Mouse (Mus musculus) liver, embryonic 14.5 days (tissue): ENCODE data around the gene Myt1l.

Experiments
- CTCF ChIP-seq: IDR thresholded peaks from 2 replicates; pipeline ENCODE4 v1.5.1; 2016; ENCODE audit warnings: antibody characterized with exemption, low read depth, control low read depth
- EP300 ChIP-seq: IDR thresholded peaks from 2 replicates; pipeline ENCODE4 v1.6.1; 2016; ENCODE audit warnings: antibody characterized with exemption, low read depth

- TF ChIP-seq EP300 = no peak
- no peak for TF ChIP-seq CTCF
Measured at GRCm38 (mm10) chr12:29530241-29530725, 2.1 kb downstream of the Myt1l start.
